Mouse (Mus musculus) ovary, adult 18-20 months (tissue): ENCODE measurements around the gene Pla1a.

Source experiments
- DNase-seq: peaks from one replicate; pipeline ENCODE4 v3.0.0; 2022; ENCODE audit warnings: low spot score, mixed read lengths

Gene Pla1a

DNA sequence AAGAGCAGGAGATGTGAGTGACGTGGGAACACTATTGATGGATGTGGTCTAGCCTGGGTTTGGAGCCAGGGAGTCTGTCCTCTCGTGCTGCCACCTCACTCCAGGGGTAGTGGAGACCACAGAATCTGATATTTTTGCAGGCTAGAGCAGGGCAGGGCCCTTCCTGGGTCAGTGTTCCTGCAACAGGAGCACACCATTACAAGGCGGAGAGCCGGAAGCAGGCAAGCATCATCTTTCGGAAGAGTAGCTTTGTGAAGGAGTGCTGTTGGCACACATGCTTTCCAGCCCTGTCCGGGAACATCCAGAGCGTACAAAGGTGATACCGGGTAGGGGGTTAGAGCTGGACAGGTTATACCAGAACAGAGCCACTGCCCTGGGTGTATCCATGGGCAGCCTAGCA lies 569 bp upstream of the Pla1a start:
- no peak for DNase-seq

- no peak for DNase-seq
Observed at GRCm38 (mm10) chr16:38431446-38432185, 1.3 kb downstream of the Pla1a start.

GRCm38 (mm10) chr16:38425799-38426198 lies 7.1 kb downstream of the Pla1a start:
- DNase-seq = no peak

DNA sequence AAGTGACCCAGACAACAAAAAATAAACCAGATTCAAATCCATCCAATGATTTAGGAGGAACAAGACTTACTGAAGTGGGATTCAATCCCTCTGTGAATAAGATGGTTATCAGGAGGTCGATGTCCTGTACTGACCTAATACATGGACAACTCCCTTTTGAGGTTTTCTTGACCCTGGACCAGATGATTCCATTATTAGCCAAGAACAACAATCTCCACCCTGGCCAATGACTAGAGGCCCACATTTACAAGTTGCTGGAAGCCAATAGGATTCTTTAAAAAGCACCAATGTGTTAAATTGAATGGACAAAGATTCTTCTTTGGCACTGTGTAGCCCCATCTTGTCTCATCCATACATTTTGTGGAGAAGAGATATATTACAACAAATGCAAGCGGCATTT lies 7.6 kb downstream of the Pla1a start:
- no peak for DNase-seq

DNA sequence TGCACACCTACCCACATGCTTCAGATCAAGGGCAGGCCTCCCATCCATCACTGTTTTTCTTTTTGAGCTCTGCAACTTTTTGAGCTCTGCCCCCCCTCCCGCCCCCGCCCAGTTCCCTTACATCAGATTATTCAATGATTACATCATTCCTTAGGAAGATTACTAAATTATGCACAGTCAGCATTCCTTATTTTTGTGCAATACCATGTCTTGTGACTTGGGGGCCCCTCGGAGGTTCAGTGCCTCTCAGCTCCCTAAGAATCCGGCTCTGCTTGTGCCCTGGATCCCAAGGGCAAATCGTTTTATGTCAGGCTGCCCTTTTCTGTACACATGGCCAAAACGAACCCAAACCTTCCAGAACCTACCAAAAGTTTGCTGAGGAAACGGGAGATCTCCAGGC lies 18.0 kb downstream of the Pla1a start:
- DNase-seq = no peak

DNA sequence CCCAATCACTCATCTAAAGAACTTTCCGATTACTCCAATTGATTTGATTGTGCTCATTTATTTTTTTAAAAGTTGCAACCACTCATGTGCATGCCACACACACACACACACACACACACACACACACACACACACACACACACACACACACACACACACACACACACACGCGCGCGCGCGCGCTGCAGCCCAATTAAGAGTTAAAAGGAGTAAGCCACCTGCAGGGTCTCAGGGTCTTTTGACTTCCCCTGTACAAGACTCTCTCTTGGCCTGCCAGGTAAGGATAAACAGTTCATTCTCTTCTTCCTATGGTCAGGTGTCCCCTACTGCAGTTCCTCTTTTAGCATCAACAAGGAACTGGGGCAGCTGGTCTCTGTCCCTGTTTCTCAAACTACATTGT lies 24.5 kb downstream of the Pla1a start:
- DNase-seq = no peak

GRCm38 (mm10) chr16:38407584-38407983 lies 25.4 kb downstream of the Pla1a start:
- no peak for DNase-seq

- DNase-seq = no peak
Observed at GRCm38 (mm10) chr16:38406708-38407107, 26.2 kb downstream of the Pla1a start.

DNA sequence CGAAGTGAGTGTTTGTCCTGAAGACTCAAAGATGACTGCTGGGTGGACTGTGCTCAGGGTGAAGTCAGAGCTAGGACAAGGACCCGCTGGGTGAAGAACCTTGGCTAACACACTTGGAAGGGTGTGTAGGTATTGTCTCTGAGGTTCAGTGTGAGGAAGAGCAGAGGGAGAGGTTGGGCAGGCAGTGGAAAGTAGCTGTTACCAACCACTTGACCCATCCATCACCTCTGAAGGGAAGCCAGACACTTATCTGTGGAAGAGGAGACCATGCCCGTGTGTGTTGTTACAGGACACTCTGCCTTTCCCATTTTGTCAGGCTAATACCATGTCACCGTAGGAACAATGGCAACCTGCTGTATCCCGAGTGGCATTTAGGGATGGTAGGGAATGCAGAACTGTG lies 26.7 kb downstream of the Pla1a start:
- no peak for DNase-seq

GRCm38 (mm10) chr16:38403639-38404038 lies 29.3 kb downstream of the Pla1a start:
- DNase-seq = no peak

DNA sequence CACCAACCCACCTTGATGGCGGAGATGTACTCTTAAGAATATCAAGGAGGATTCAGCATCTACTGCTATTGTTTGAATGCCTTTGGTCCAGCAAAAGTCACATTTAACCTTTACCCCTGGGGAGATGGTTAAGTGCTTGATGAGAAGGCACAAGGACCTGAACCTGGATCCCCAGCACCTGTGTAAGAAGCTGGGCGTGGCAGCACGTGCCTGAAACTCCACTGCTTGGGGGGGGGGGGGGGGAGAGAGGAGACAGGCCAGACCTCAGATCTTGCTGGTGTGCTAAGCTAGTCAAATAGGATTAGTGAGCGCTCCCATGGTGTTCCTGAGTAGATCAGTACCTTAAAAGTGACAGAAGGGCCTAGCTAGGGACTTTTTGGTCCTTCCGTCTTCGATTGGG lies 31.5 kb downstream of the Pla1a start:
- DNase-seq = no peak

DNA sequence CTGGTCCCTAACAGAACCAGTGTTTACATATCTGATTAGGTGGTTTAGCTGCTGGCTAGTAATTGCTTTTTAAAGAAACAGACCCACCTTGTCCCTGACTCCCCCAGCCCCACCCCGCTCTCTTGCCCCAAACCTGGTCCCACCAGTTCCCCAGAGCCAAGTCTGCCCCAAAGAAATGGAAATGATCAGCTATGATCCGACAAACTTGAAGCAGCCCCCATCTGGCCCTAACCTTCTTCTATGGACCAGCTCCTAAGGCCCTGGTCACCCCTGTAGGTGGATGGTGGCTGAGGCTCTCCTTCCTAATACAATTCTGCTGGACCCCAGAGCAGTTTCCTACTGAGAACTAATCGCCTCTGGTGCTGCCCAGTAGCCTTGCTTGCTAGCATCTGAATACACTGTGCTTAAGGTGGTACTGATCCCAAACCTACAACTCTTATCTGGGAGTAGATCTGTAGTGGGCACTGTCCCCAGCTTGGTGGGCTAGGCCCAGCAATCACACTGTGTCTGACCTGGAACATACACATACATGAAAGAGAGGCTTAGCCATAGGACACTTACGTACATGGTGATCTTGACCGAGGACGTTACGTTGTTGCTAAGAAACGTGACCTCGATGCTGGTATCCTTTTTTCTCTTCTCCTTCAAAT lies 32.5 kb downstream of the Pla1a start:
- no peak for DNase-seq

DNA sequence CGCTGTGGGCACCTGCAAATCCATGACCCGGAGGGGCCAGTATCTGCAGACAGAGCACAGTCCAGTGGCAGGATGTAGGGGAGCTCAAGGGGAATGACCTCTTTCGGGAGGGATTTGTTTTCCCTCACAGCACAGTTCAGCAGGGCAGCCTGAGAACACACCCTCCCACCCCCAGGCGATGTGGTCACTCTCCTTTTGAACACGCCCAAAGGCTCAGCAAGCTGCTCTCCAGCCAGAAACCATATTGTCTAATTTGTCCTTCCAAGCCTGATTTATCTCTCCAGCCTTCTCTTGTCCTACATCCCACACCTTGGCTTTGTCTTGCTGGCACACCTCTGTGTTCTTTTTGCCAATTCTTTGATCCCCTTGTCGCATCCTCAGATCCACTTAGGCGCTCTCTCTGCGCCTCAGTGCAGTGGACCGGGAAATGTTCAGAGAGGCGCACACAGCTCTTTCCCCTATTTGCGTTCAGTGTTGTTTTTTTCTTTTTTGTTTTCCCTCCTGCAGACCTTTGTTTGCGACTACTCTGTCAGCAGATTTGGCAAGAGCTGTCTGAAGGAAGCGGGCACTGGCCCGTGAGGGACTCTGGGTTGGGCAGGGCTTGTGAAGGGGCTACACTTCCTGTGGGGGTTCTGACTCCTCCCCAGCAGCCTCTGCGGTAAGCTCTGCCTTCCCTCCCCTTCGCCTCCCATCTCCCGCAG lies 33.3 kb downstream of the Pla1a start:
- DNase-seq = peak; percentile 67

GRCm38 (mm10) chr16:38399076-38399475 lies 33.9 kb downstream of the Pla1a start:
- DNase-seq = no peak

DNA sequence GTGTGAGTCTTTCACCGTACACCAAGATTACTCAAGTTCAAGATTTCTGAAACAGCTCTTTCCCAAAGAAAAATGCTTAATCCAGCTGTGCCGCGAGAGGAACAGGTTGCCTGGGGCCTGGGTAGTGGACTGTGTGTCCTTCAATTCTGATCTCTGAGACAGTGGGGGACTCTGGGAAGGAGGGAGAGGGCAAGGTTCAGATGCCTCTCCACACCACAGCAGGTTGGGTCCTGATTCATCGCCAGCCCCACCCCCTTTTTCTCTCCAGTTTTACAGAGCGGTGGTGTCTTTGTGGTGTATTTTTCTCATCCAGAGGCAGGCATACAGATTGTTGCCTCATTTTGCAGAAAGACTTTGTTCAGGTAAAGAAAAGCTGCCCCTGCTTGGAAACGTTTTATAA lies 34.7 kb downstream of the Pla1a start:
- no peak for DNase-seq

DNA sequence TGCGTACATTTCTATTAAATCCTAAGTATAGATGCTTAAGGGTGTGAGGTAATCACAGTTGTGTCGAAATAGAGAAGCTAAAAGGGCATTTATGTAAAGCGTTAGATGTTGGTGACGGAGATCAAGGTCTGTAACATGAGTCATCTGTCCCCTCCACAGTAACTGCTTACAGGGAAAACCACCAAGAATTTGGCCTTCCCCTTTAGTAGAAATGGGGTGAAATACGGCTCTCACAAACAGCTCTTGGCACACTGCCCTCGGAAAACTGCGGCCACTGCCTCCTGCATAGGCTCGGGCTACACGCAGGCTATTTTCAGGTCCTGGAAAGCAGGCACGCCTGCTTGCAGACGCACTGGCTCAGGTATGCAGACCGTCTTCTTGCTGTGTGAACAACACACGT lies 36.8 kb downstream of the Pla1a start:
- DNase-seq = peak; percentile 79

- no peak for DNase-seq
Observed at GRCm38 (mm10) chr16:38395060-38395730, 37.8 kb downstream of the Pla1a start.

GRCm38 (mm10) chr16:38394191-38394618 lies 38.7 kb downstream of the Pla1a start:
- no peak for DNase-seq

GRCm38 (mm10) chr16:38392126-38392894 lies 40.6 kb downstream of the Pla1a start:
- DNase-seq = no peak

GRCm38 (mm10) chr16:38390322-38390721 lies 42.6 kb downstream of the Pla1a start:
- DNase-seq = no peak

DNA sequence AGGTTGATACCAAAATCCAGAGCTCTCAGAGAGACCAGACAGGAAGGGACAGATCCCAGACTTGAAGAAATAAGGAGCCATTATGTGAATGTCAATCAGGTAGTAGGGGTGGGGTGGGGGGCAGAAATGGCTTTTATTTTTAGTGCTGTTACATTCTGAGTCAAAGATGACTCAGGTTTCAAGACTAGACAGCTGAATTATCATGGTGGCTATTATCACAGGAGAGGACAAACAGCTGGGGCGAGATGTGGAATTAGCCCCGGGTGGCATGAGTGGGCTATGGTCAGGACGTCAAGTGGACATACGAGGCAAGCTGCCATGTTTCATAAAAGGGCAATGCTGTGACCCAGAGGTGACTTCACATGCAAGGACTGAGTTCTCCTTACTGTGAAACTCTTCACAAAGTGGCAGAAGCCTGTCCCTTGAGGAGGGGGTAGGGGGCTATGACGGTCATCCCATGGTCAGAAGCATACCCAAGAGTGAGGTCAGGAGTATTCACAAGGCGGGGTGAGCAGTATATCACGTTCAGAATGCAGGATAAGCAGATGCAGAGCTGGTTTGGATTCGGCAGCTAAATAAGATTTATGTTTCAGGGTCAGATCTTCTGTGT lies 43.6 kb downstream of the Pla1a start:
- no peak for DNase-seq
